Mouse (Mus musculus): ENCODE measurements around the gene Klhl42. TPM values are rescaled to one million over a fixed set of nuclear protein-coding genes. Genes with fewer than 3 reads are reported as not detected.

The Klhl42 gene
- 11.7 and 12.1 TPM in 2 replicates for polyA plus RNA-seq (2012; rRNA removed)

GRCm38 (mm10) chr6:147091136-147092120 lies at the start of gene Klhl42:
TSS of gene Klhl42 (plus strand) at chr6:147091379.

GRCm38 (mm10) chr6:147042291-147043290 lies 48.6 kb upstream of the Klhl42 start, which contains the start of gene Mrps35:
TSS of gene Mrps35 (plus strand) at chr6:147042764.

GRCm38 (mm10) chr6:147086594-147087225 lies 4.5 kb upstream of the Klhl42 start, which contains the start of gene Mansc4:
TSS of gene Mansc4 (minus strand) at chr6:147087032.

Other genes with a start within 250 kb of the Klhl42 start
- gene Smco2, start 241.3 kb upstream of the Klhl42 start, polyA plus RNA-seq (2012; rRNA removed): not detected in 2 replicates
- gene Ppfibp1, start 202.9 kb upstream of the Klhl42 start, polyA plus RNA-seq (2012; rRNA removed): 25.2 and 25.8 TPM in 2 replicates
- gene 1700034J05Rik, start 137.0 kb upstream of the Klhl42 start, polyA plus RNA-seq (2012; rRNA removed): not detected in 2 replicates
- 1.1 and 1.4 TPM in 2 replicates for gene Rep15, start 58.8 kb upstream of the Klhl42 start, polyA plus RNA-seq (2012; rRNA removed)
- 31.2 and 32.4 TPM in 2 replicates for gene Mrps35, start 48.6 kb upstream of the Klhl42 start, polyA plus RNA-seq (2012; rRNA removed)
- 0.31 and 0.38 TPM in 2 replicates for gene Mansc4, start 4.3 kb upstream of the Klhl42 start, polyA plus RNA-seq (2012; rRNA removed)
- gene Pthlh, start 172.8 kb downstream of the Klhl42 start, polyA plus RNA-seq (2012; rRNA removed): 1.4 and 2.2 TPM in 2 replicates